In the genomic region with DNA sequence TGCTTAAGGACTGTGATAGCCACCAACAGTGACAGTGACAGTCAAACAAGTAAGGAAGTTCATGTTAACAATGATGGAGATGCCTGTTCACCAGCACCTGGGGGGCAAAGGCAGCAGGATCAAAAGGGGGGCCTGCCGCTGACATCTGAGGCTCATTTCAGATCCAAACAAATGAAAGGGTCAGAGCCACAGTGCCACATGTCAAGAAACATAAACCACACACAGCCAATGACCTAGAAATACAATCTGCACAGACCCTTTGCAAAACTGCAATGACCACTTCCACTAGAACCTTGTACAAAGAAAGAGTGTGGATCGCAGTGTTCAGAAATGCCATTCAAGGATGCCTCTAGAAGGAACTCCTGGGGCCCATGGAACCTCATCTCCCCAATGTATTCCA, we compare ENCODE assay signal across 27 mouse cellular contexts.
"Had no signal": no experiment of that assay in that cellular context is flagged by ENCODE, and none has a peak within 500 bp of the region (broad histone marks: within the 10 kb centered on the region; RNA-seq: fewer than 3 reads in every experiment).

No protein-coding gene starts in this region.

- H3K27me3 ChIP-seq: embryonic facial prominence, embryonic 12.5 days; embryonic facial prominence, embryonic 13.5 days; embryonic facial prominence, embryonic 15.5 days; forebrain, embryonic 12.5 days; forebrain, embryonic 13.5 days; forebrain, embryonic 15.5 days had no signal

- H3K27ac ChIP-seq: embryonic facial prominence, embryonic 10.5 days; embryonic facial prominence, embryonic 12.5 days; embryonic facial prominence, embryonic 13.5 days; embryonic facial prominence, embryonic 15.5 days; forebrain, embryonic 10.5 days; forebrain, embryonic 12.5 days; forebrain, embryonic 13.5 days; forebrain, embryonic 15.5 days; gastrocnemius, adult 2 months; heart, adult 2 months had no signal

- H3K4me2 ChIP-seq: embryonic facial prominence, embryonic 12.5 days; embryonic facial prominence, embryonic 13.5 days; embryonic facial prominence, embryonic 15.5 days; forebrain, embryonic 12.5 days; forebrain, embryonic 13.5 days; forebrain, embryonic 15.5 days had no signal

- ATAC-seq: forebrain, embryonic 13.5 days; forebrain, embryonic 14.5 days; forebrain, embryonic 15.5 days; forebrain, embryonic 16.5 days; forebrain, postnatal 0 days had no signal

- H3K9me3 ChIP-seq: embryonic facial prominence, embryonic 10.5 days; embryonic facial prominence, embryonic 12.5 days; embryonic facial prominence, embryonic 13.5 days; embryonic facial prominence, embryonic 15.5 days; forebrain, embryonic 10.5 days; forebrain, embryonic 12.5 days; forebrain, embryonic 13.5 days; forebrain, embryonic 15.5 days had no signal

- DNase-seq: cerebellum, adult 9-10 months; cerebellum, adult 9-11 months; cerebellum, postnatal 10 days; cerebellum, postnatal 14 days; cerebellum, postnatal 25 days; cerebellum, postnatal 36 days; embryo, embryonic 11 days; forebrain, postnatal 0 days; gastrocnemius, adult 2 months; gastrocnemius, postnatal 10 days; gastrocnemius, postnatal 14 days; gastrocnemius, postnatal 25 days; gastrocnemius, postnatal 36 days; heart, adult 11 months; heart, adult 18-20 months; heart, adult 2 months had no signal

- H3K9ac ChIP-seq: embryonic facial prominence, embryonic 12.5 days; embryonic facial prominence, embryonic 13.5 days; embryonic facial prominence, embryonic 15.5 days; forebrain, embryonic 12.5 days; forebrain, embryonic 13.5 days; forebrain, embryonic 15.5 days; forebrain, postnatal 0 days had no signal

- H3K4me3 ChIP-seq: embryonic facial prominence, embryonic 10.5 days; embryonic facial prominence, embryonic 12.5 days; embryonic facial prominence, embryonic 13.5 days; embryonic facial prominence, embryonic 15.5 days; erythroblast, embryonic 14.5 days; forebrain, embryonic 10.5 days; forebrain, embryonic 12.5 days; forebrain, embryonic 13.5 days; forebrain, embryonic 15.5 days; gastrocnemius, adult 2 months; heart, adult 2 months had no signal

- H3K4me1 ChIP-seq: embryonic facial prominence, embryonic 10.5 days; embryonic facial prominence, embryonic 12.5 days; embryonic facial prominence, embryonic 13.5 days; embryonic facial prominence, embryonic 15.5 days; forebrain, embryonic 12.5 days; forebrain, embryonic 13.5 days; forebrain, embryonic 15.5 days had no signal
